Mouse (Mus musculus): ENCODE measurements at regions not wholly inside any gene's neighbourhood (a gene's known extent, or its start where the extent isn't known, plus 50 kb on each side); places are given as distances from the start of the nearest gene placed in this dataset.
A peak's percentile ranks its signal among the peaks of the same experiment; 100 is the strongest.

GRCm38 (mm10) chr13:102132696-102133095 lies 364.7 kb upstream of the Pik3r1 start:
- ATAC-seq (replicated peaks in 1 of 2; ENCODE audit: insufficient read depth in 1 of 2, low FRiP score in 2 of 2, low TSS enrichment in 1 of 2, low read depth in 1 of 2, poor library complexity in 2 of 2, severe bottlenecking in 2 of 2), result no peak

DNA sequence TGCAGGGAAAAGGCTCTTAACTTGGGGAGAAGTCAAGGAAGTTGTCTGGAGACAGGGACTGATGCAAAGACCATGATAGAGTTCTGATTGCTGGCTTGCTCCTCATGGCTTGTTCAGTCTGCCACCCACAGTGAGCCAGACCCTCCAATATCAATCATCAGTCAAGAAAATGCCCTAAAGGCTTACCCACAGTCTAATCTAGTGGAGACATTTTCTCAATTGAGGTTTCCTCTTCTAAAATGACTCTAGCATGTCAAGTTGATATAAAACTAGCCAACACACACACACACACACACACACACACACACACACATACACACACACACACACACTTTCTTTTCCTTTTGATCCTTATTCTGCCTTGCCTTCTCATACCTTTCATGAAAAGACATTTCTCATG lies 367.2 kb upstream of the Pik3r1 start:
- ATAC-seq (replicated peaks in 1 of 2; ENCODE audit: insufficient read depth in 1 of 2, low FRiP score in 2 of 2, low TSS enrichment in 1 of 2, low read depth in 1 of 2, poor library complexity in 2 of 2, severe bottlenecking in 2 of 2), result no peak

GRCm38 (mm10) chr13:102142986-102143385 lies 375.0 kb upstream of the Pik3r1 start:
- no peak for ATAC-seq (replicated peaks in 1 of 2; ENCODE audit: insufficient read depth in 1 of 2, low FRiP score in 2 of 2, low TSS enrichment in 1 of 2, low read depth in 1 of 2, poor library complexity in 2 of 2, severe bottlenecking in 2 of 2)

DNA sequence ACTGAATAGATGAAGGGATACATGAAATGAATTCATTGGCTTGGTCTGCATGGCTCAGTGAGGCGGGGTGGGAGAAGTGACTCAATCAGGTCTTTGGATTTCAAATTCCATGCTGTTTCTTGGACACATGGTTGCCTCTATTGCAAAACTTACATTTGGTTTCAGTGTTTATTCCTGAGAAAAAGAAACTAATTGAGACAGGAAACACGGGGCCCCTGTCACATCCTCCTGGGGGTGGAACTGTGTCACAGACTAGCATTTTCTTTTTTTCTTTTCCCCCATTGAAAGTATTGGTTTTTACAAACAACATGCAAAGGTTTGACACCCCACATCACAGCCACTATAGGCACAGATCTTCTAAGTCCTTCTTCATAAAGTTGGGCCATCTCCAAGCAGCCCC lies 375.8 kb upstream of the Pik3r1 start:
- ATAC-seq (replicated peaks in 1 of 2; ENCODE audit: insufficient read depth in 1 of 2, low FRiP score in 2 of 2, low TSS enrichment in 1 of 2, low read depth in 1 of 2, poor library complexity in 2 of 2, severe bottlenecking in 2 of 2), result peak; percentile 32 to 59; a peak in 3 of 4 replicates

DNA sequence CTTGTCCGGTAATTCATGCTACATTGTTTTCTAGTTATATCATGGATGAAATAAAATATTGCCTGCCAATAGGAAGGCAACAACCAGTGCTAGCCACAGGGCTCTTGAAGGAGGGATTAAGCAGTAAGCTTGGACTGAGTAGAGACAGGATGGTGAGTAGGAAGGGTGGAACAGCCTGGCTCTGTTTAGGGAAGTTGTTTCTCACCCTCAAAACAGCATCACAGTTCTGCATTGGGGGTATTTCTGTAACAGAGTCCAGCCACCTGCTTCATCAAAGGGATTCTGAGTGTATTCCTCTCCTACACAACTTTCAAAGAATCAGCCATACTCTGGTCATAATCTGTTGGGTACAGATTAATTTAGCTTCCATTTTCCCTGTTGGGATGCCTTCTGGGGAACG lies 380.0 kb upstream of the Pik3r1 start:
- 0 out of 4 replicates have a peak, but pooled peaks of 1 of the 2 experiments have one; percentile 27 for ATAC-seq (replicated peaks in 1 of 2; ENCODE audit: insufficient read depth in 1 of 2, low FRiP score in 2 of 2, low TSS enrichment in 1 of 2, low read depth in 1 of 2, poor library complexity in 2 of 2, severe bottlenecking in 2 of 2)

DNA sequence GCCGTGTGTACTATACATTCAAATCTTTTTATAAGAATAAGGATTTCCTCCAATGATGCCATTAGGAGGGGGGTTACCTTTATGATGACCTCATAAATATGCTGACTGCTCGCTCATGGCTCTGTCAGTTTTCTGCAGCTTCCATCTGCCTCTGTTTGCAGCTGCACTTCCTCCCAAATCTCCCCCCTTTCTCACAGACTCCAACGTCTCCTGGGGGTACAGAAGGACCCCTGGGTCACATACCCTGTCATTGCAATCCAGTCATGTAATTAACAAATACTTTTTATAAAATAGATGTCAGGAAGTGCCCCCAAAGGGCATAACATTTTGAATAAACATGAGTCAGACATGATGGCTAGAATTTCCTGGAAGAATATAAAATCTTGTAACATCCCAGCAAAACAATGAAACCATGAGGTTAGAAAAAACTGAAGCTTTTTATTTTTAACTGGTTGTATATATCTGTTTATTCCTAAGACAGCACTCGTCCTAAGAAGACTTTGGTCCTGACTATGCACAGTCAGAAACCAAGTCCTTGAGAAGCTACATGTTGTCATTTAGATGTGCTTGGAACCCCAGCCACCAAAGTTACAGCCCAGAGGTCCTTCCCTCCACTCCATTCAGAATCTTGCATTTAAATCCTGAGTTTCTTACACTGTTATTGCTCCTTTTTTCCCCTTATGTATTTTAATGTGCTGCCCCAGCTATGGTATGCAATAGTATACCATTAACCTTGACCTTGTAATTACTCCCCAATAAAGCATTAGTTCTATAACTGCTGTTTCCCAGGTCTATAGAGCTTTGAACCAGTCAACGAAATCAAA lies 386.0 kb upstream of the Pik3r1 start:
- ATAC-seq (replicated peaks in 1 of 2; ENCODE audit: insufficient read depth in 1 of 2, low FRiP score in 2 of 2, low TSS enrichment in 1 of 2, low read depth in 1 of 2, poor library complexity in 2 of 2, severe bottlenecking in 2 of 2), result no peak

GRCm38 (mm10) chr13:102154609-102154899 lies 386.5 kb upstream of the Pik3r1 start:
- no peak for ATAC-seq (replicated peaks in 1 of 2; ENCODE audit: insufficient read depth in 1 of 2, low FRiP score in 2 of 2, low TSS enrichment in 1 of 2, low read depth in 1 of 2, poor library complexity in 2 of 2, severe bottlenecking in 2 of 2)

GRCm38 (mm10) chr13:102157369-102158130 lies 389.5 kb upstream of the Pik3r1 start:
- no peak for ATAC-seq (replicated peaks in 1 of 2; ENCODE audit: insufficient read depth in 1 of 2, low FRiP score in 2 of 2, low TSS enrichment in 1 of 2, low read depth in 1 of 2, poor library complexity in 2 of 2, severe bottlenecking in 2 of 2)

DNA sequence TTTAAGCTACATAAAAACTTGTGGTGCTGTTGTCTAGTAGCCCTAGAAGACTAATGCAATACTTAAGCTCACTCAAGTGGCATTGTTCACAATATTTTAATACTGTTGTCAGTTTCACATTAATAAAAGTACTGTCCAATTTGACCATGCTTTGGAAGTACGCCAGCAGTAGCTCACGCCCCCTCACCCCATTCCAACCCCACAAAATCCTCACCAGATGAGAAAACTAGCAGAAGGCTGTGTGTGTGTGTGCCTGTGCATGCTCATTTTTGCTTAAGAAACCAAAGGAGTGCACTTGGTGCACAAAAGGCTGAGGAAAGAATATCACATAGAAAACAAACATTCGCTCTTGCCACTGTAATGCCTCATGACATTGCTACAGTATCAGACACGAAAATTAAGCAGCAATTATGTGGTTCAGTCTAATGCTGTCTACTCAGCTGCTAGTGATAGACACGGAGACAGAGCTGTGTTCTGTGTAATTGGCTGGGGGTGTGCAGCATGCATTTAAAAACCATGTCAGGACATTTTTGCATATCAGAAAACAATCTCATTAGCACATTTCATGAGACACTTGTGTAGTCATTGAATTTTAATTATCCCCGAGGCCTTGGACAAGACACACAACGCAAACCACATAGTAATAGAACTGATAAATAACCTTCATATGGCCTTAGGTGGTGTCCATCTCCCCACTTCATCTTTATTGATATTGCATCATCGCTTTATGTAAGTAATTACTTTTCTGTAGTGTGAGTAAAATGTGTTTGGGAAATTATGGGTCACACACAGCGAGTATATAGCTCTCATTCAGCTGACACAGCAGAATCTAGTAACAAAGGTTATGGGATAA lies 405.6 kb upstream of the Pik3r1 start:
- ATAC-seq (replicated peaks in 1 of 2; ENCODE audit: insufficient read depth in 1 of 2, low FRiP score in 2 of 2, low TSS enrichment in 1 of 2, low read depth in 1 of 2, poor library complexity in 2 of 2, severe bottlenecking in 2 of 2), result no peak

GRCm38 (mm10) chr13:102174431-102174830 lies 406.4 kb upstream of the Pik3r1 start:
- no peak for ATAC-seq (replicated peaks in 1 of 2; ENCODE audit: insufficient read depth in 1 of 2, low FRiP score in 2 of 2, low TSS enrichment in 1 of 2, low read depth in 1 of 2, poor library complexity in 2 of 2, severe bottlenecking in 2 of 2)

DNA sequence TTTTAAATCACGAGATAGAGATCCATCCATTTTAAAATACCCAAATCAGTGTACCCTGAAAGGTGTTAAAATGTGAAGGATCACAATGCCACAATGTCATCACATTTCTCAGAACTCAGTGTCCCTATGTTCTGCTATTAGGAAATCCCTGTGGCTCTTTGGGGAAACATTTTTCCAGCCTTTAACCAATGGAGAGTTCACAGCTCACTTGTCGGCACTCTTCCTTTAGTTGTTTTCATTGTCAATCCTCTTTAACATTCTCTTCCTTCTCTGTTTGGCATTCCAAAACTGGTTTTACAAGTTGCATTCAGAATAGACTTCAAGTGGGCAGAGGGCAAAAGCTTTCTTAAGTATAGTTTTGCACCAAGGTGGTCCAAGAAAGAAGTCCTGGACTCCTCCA lies 406.9 kb upstream of the Pik3r1 start:
- no peak for ATAC-seq (replicated peaks in 1 of 2; ENCODE audit: insufficient read depth in 1 of 2, low FRiP score in 2 of 2, low TSS enrichment in 1 of 2, low read depth in 1 of 2, poor library complexity in 2 of 2, severe bottlenecking in 2 of 2)

GRCm38 (mm10) chr13:102175406-102175805 lies 407.4 kb upstream of the Pik3r1 start:
- no peak for ATAC-seq (replicated peaks in 1 of 2; ENCODE audit: insufficient read depth in 1 of 2, low FRiP score in 2 of 2, low TSS enrichment in 1 of 2, low read depth in 1 of 2, poor library complexity in 2 of 2, severe bottlenecking in 2 of 2)

GRCm38 (mm10) chr13:102176456-102176855 lies 408.4 kb upstream of the Pik3r1 start:
- ATAC-seq (replicated peaks in 1 of 2; ENCODE audit: insufficient read depth in 1 of 2, low FRiP score in 2 of 2, low TSS enrichment in 1 of 2, low read depth in 1 of 2, poor library complexity in 2 of 2, severe bottlenecking in 2 of 2), result no peak

- ATAC-seq (replicated peaks in 1 of 2; ENCODE audit: insufficient read depth in 1 of 2, low FRiP score in 2 of 2, low TSS enrichment in 1 of 2, low read depth in 1 of 2, poor library complexity in 2 of 2, severe bottlenecking in 2 of 2), result no peak
These were observed 426.7 kb upstream of the Pik3r1 start for GRCm38 (mm10) chr13:102194716-102195115.

GRCm38 (mm10) chr13:102202301-102202700 lies 434.3 kb upstream of the Pik3r1 start:
- no peak for ATAC-seq (replicated peaks in 1 of 2; ENCODE audit: insufficient read depth in 1 of 2, low FRiP score in 2 of 2, low TSS enrichment in 1 of 2, low read depth in 1 of 2, poor library complexity in 2 of 2, severe bottlenecking in 2 of 2)

DNA sequence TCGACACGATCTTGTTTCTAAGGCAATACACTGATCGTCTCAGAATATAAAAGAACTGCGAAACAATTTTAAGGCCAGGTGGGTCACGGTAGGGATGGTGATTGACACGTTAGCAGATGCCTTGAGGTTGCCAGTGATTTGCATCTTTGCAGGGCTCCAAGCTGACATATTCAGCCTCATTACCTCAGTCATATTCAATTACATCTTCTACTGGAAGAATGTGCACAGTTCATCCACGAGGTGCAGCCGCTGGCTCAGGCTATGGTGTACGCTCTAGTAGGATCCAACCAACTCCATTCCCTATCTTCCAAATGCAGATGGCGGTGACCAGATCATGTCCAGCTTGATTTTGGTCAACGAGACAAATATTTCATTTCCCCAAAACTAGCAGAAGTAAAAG lies 450.5 kb upstream of the Pik3r1 start:
- no peak for ATAC-seq (replicated peaks in 1 of 2; ENCODE audit: insufficient read depth in 1 of 2, low FRiP score in 2 of 2, low TSS enrichment in 1 of 2, low read depth in 1 of 2, poor library complexity in 2 of 2, severe bottlenecking in 2 of 2)

DNA sequence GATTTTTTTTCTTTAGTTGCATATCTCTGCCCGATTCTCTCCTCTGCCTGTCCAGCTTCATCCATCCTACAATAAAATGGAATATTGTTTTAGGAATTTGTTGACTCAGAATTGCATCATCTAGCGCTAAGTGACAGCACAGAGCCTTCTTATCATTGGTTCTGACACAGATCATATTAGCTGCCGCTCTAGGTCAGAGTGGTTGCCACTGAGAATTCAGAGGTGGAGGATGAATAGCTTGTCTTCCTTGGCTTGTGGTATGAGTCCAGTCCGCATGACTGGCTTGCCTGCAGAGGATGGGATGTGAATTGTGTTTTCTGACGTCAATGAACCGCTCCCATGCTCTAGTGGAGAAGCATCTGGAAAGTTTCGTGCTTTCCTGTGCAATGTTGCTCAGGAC lies 462.3 kb upstream of the Cd180 start:
- no peak for ATAC-seq (replicated peaks in 1 of 2; ENCODE audit: insufficient read depth in 1 of 2, low FRiP score in 2 of 2, low TSS enrichment in 1 of 2, low read depth in 1 of 2, poor library complexity in 2 of 2, severe bottlenecking in 2 of 2)
